Mouse (Mus musculus): ENCODE data around the gene Dap. TPM values are rescaled to one million over a fixed set of nuclear protein-coding genes. Genes with fewer than 3 reads are reported as not detected.

Gene Dap
- total and polyA plus RNA-seq, 3 experiments: 0.05 to 0.11 TPM; not detected in 1

GRCm38 (mm10) chr15:31297777-31298137, 73.6 kb downstream of the Dap start:
- peaks cover 5% of the 10 kb centered on the region; the same call in 1 of the 2 replicates for H3K27me3 ChIP-seq (ENCODE audit: insufficient read depth, low read length)
- ATAC-seq (ENCODE audit: extremely low read depth, insufficient number of reproducible peaks, low FRiP score, poor library complexity, severe bottlenecking) (no peak), DNase-seq (ENCODE audit: low spot score) (no peak)
- no peak overlapping the region for H3K4me3 ChIP-seq (ENCODE audit: low read depth, low read length)
- no peaks in the 10 kb centered on the region for H3K36me3 ChIP-seq (replicated peaks)
- no peaks in the 10 kb centered on the region for H3K9me3 ChIP-seq (replicated peaks)
- no peaks in the 10 kb centered on the region for H3K4me1 ChIP-seq (ENCODE audit: insufficient read depth, low read depth, low read length)
- TF ChIP-seq GATA1 (IDR thresholded peaks at IDR 0.05; ENCODE audit: borderline replicate concordance, low read length) (no peak), GATA2 (IDR thresholded peaks at IDR 0.05; ENCODE audit: borderline replicate concordance, low read depth, low read length) (no peak), POLR2AphosphoS5 (IDR thresholded peaks at IDR 0.05; ENCODE audit: insufficient replicate concordance, low read depth, low read length) (no peak), CTCF (IDR thresholded peaks at IDR 0.05; ENCODE audit: low read depth, low read length) (no peak), TAL1 (conservative IDR thresholded peaks at IDR 0.05; ENCODE audit: low read depth, low read length) (no peak)

- H3K27me3 ChIP-seq (ENCODE audit: insufficient read depth, low read length): peaks cover 5% of the 10 kb centered on the region; the same call in 1 of the 2 replicates
- H3K4me1 ChIP-seq (ENCODE audit: insufficient read depth, low read depth, low read length): no peaks in the 10 kb centered on the region
- ATAC-seq (ENCODE audit: extremely low read depth, insufficient number of reproducible peaks, low FRiP score, poor library complexity, severe bottlenecking) (no peak), DNase-seq (ENCODE audit: low spot score) (no peak)
- H3K36me3 ChIP-seq (replicated peaks): no peaks in the 10 kb centered on the region
- no peak for TF ChIP-seq TAL1 (conservative IDR thresholded peaks at IDR 0.05; ENCODE audit: low read depth, low read length)
- TF ChIP-seq GATA1 (IDR thresholded peaks at IDR 0.05; ENCODE audit: borderline replicate concordance, low read length): no peak
- no peak for TF ChIP-seq CTCF (IDR thresholded peaks at IDR 0.05; ENCODE audit: low read depth, low read length)
- TF ChIP-seq POLR2AphosphoS5 (IDR thresholded peaks at IDR 0.05; ENCODE audit: insufficient replicate concordance, low read depth, low read length): no peak
- TF ChIP-seq GATA2 (IDR thresholded peaks at IDR 0.05; ENCODE audit: borderline replicate concordance, low read depth, low read length): no peak
- no peaks in the 10 kb centered on the region for H3K9me3 ChIP-seq (replicated peaks)
- H3K4me3 ChIP-seq (ENCODE audit: low read depth, low read length): no peak overlapping the region
These were observed 75.3 kb downstream of the Dap start for GRCm38 (mm10) chr15:31299258-31299917.

- H3K4me3 ChIP-seq (ENCODE audit: low read depth, low read length): no peak overlapping the region
- TF ChIP-seq CTCF (IDR thresholded peaks at IDR 0.05; ENCODE audit: low read depth, low read length) (no peak), POLR2AphosphoS5 (IDR thresholded peaks at IDR 0.05; ENCODE audit: insufficient replicate concordance, low read depth, low read length) (no peak), GATA1 (IDR thresholded peaks at IDR 0.05; ENCODE audit: borderline replicate concordance, low read length) (no peak), GATA2 (IDR thresholded peaks at IDR 0.05; ENCODE audit: borderline replicate concordance, low read depth, low read length) (no peak), TAL1 (conservative IDR thresholded peaks at IDR 0.05; ENCODE audit: low read depth, low read length) (no peak)
- H3K36me3 ChIP-seq (replicated peaks): no peaks in the 10 kb centered on the region
- H3K4me1 ChIP-seq (ENCODE audit: insufficient read depth, low read depth, low read length): no peaks in the 10 kb centered on the region
- peaks cover 3% of the 10 kb centered on the region; the same call in 1 of the 2 replicates for H3K27me3 ChIP-seq (ENCODE audit: insufficient read depth, low read length)
- DNase-seq (ENCODE audit: low spot score): no peak
- H3K9me3 ChIP-seq (replicated peaks): no peaks in the 10 kb centered on the region
- ATAC-seq (ENCODE audit: extremely low read depth, insufficient number of reproducible peaks, low FRiP score, poor library complexity, severe bottlenecking): no peak
These were observed 78.3 kb downstream of the Dap start for GRCm38 (mm10) chr15:31302293-31302990.

GRCm38 (mm10) chr15:31304302-31304701, 80.2 kb downstream of the Dap start:
- ATAC-seq (ENCODE audit: extremely low read depth, insufficient number of reproducible peaks, low FRiP score, poor library complexity, severe bottlenecking): no peak
- no peaks in the 10 kb centered on the region for H3K4me1 ChIP-seq (ENCODE audit: insufficient read depth, low read depth, low read length)
- TF ChIP-seq GATA1 (IDR thresholded peaks at IDR 0.05; ENCODE audit: borderline replicate concordance, low read length) (no peak), POLR2AphosphoS5 (IDR thresholded peaks at IDR 0.05; ENCODE audit: insufficient replicate concordance, low read depth, low read length) (no peak), GATA2 (IDR thresholded peaks at IDR 0.05; ENCODE audit: borderline replicate concordance, low read depth, low read length) (no peak), CTCF (IDR thresholded peaks at IDR 0.05; ENCODE audit: low read depth, low read length) (no peak), TAL1 (conservative IDR thresholded peaks at IDR 0.05; ENCODE audit: low read depth, low read length) (no peak)
- no peak for DNase-seq (ENCODE audit: low spot score)
- no peak overlapping the region for H3K4me3 ChIP-seq (ENCODE audit: low read depth, low read length)
- no peaks in the 10 kb centered on the region for H3K36me3 ChIP-seq (replicated peaks)
- H3K9me3 ChIP-seq (replicated peaks): no peaks in the 10 kb centered on the region
- peaks cover 3% of the 10 kb centered on the region; the same call in 1 of the 2 replicates for H3K27me3 ChIP-seq (ENCODE audit: insufficient read depth, low read length)

DNA sequence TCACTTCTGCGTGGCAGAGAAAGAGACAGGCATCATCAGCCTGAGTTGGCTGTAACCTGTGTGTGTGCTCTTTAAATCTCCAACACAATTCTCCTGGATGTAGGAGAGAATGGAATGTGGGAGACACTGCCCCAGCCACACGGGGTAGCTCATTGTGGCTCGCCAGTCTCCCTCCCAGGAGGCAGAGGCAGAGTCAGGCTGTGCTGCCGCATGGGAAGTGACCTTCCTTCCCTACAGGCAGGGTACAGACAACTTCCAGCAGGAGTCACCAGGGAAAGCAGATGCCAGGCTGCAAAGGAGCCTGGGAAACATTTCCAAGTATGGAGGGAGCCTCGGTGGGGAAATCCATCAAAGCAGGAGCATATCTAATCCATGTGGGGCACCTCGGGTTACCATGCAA, 81.1 kb downstream of the Dap start:
- DNase-seq (ENCODE audit: low spot score) (no peak), ATAC-seq (ENCODE audit: extremely low read depth, insufficient number of reproducible peaks, low FRiP score, poor library complexity, severe bottlenecking) (no peak)
- no peaks in the 10 kb centered on the region for H3K27me3 ChIP-seq (ENCODE audit: insufficient read depth, low read length)
- no peak overlapping the region for H3K4me3 ChIP-seq (ENCODE audit: low read depth, low read length)
- no peaks in the 10 kb centered on the region for H3K4me1 ChIP-seq (ENCODE audit: insufficient read depth, low read depth, low read length)
- TF ChIP-seq CTCF (IDR thresholded peaks at IDR 0.05; ENCODE audit: low read depth, low read length) (no peak), GATA2 (IDR thresholded peaks at IDR 0.05; ENCODE audit: borderline replicate concordance, low read depth, low read length) (no peak), GATA1 (IDR thresholded peaks at IDR 0.05; ENCODE audit: borderline replicate concordance, low read length) (no peak), TAL1 (conservative IDR thresholded peaks at IDR 0.05; ENCODE audit: low read depth, low read length) (no peak), POLR2AphosphoS5 (IDR thresholded peaks at IDR 0.05; ENCODE audit: insufficient replicate concordance, low read depth, low read length) (no peak)
- H3K36me3 ChIP-seq (replicated peaks): no peaks in the 10 kb centered on the region
- H3K9me3 ChIP-seq (replicated peaks): no peaks in the 10 kb centered on the region

- no peak for DNase-seq (ENCODE audit: low spot score)
- Histone ChIP-seq H3K36me3 (replicated peaks) (no peaks in the 10 kb centered on the region), H3K4me3 (ENCODE audit: low read depth, low read length) (no peak overlapping the region), H3K9me3 (replicated peaks) (no peaks in the 10 kb centered on the region), H3K27me3 (ENCODE audit: insufficient read depth, low read length) (no peaks in the 10 kb centered on the region), H3K4me1 (ENCODE audit: insufficient read depth, low read depth, low read length) (no peaks in the 10 kb centered on the region)
- ATAC-seq (ENCODE audit: extremely low read depth, insufficient number of reproducible peaks, low FRiP score, poor library complexity, severe bottlenecking): no peak
- no peak for TF ChIP-seq GATA2 (IDR thresholded peaks at IDR 0.05; ENCODE audit: borderline replicate concordance, low read depth, low read length)
- TF ChIP-seq GATA1 (IDR thresholded peaks at IDR 0.05; ENCODE audit: borderline replicate concordance, low read length): no peak
- TF ChIP-seq POLR2AphosphoS5 (IDR thresholded peaks at IDR 0.05; ENCODE audit: insufficient replicate concordance, low read depth, low read length): no peak
- no peak for TF ChIP-seq CTCF (IDR thresholded peaks at IDR 0.05; ENCODE audit: low read depth, low read length)
- TF ChIP-seq TAL1 (conservative IDR thresholded peaks at IDR 0.05; ENCODE audit: low read depth, low read length): no peak
These were observed 82.6 kb downstream of the Dap start for GRCm38 (mm10) chr15:31306726-31307125.
